Mouse (Mus musculus) 416B (cell line): Measurements from ENCODE around the gene Dchs1.
"Not testable (repeated sequence)": the region's sequence is repeated elsewhere in the genome, so short reads cannot be mapped to it uniquely, and the experiment has no call there.

Experiments
- DNase-seq: peaks from one replicate; pipeline ENCODE4 v3.0.0; 2011; ENCODE audit warnings: low read depth

The Dchs1 gene

DNA sequence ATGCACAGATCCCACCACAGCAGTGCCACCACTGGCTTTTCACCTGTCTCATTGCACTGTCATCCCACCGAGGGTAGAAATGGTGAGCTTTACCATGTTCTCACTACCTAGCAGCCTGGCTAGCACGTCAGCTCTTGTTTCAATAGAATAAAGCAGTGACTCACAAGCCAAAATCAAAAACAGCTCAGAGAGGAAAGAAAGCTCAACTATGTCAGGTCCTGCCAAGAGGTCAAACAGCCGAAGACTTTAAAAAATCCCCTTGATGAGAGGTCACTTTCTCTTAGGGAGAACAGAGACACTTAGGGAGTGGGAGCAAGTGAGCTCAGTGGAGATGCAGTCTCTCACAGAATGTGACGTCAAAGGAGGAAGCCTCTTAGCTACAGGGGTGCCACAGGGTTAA, 3.6 kb downstream of the Dchs1 start:
- no peak for DNase-seq

- DNase-seq = peak; percentile 30
Measured at GRCm38 (mm10) chr7:105778553-105779265, 8.7 kb downstream of the Dchs1 start.

DNA sequence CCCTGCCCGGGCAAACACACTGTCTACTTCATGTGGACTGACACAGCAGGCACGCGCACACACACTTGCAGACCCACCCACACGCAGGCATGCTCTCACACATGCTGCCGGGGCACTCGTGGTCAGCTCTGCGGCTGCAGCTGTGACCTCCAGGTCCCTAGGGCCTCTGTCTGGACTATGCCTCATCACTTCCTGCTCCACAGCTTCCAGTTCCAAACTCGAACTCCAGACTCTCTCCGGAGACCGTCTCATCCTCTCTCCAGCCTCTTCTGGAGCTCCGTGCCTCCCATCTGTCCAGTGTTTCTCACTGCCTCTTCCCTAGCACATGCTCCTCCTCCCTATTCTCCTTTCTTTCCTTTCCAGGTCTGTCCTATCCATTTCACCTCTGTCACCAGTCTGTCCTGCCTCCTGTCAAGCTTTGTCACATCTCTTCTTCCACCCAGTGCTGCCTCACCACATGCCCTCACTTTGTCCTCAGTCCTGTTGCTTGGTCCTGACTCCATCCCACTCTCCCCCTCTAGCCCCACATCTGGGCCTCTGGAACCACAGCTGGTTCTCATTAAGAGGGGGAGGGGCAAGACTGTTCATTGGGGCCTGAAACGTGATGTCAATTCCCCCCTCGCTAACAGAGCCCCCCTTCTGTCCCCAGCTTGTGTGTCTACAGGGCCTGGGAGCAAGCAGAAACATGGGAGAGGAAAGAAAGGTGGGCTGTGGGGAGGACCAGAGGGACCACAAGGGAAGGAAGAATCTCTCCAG, 9.5 kb downstream of the Dchs1 start:
- peak; percentile 66 for DNase-seq

- DNase-seq = no peak
Measured at GRCm38 (mm10) chr7:105777316-105777715, 10.1 kb downstream of the Dchs1 start.

- DNase-seq = no peak
Measured at GRCm38 (mm10) chr7:105776026-105776425, 11.4 kb downstream of the Dchs1 start.

DNA sequence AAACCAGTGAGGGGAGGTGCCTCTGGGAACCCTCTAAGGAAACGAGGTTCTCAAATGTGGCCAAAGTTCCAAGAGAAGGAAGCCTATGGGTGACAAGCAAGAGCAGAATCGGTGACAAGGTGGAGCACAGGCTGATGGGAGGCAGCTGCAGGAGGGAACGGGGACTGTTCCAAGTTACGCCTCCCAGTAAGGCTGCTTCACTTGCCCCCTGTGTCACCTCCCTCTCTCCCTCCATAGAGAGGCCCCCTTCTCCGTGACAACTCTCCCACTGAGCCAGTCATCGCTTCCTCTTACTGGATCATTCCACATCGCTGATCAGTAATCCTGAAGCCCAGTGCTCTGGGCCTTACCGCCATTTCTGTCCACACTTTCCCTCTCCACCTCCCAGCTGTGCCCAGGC, 12.8 kb downstream of the Dchs1 start:
- no peak for DNase-seq

DNA sequence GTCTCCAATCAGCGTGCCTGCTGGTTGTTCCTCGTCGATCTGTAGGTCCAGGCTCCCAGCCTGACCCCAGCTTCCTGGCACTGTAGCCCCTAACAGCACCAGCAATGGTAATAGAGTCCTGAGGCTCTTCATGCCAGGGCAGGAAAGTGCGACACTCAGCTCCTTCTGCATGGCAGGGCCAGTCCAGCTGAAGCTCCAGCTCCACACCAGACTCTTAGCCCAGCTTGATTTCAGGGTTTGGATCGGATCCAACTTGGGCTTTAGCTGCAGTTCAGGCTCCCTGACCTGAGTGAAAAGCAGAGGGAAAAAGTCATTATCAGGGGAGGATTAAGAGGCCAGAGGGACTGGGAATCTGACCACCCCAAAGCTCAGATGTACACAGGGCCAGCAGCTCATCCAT, 14.4 kb downstream of the Dchs1 start:
- no peak for DNase-seq

DNA sequence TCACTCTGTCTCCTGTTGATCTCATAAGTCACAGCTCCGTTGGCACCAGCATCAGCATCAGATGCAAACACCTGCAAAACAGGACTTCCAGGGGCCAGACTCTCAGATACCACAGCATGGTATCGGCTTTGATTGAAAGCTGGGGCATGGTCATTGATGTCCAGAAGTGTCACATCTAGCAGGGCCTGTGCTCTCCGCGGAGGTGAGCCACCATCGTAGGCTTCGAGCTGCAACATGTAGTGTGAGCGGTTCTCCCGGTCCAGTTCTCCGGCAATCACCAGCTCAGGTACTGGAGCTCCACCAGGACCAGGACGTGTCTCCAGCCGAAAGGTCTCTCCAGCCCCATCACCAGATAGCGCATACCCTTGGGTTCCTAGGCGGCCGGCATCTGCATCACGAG, 15.1 kb downstream of the Dchs1 start:
- no peak for DNase-seq

DNA sequence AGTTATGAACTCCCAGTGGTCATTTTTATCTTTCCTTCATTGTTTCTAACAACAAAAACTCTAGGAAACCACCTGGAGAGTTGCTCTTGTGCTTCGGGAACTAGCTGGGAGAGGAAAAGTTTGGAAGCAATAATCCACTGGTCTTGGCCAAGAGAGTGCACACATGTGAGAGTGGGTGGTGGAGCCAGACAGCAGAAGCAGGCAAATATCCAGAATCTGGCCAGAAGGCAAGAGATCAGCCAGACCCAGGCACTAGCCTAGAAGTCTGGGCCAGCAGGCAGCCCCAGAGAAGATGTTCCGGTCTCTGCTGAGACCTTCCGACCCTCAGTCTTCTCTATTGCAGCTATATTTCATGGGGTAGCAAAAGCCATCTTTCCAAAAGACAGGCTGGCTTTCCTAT, 17.5 kb downstream of the Dchs1 start:
- DNase-seq = no peak

DNA sequence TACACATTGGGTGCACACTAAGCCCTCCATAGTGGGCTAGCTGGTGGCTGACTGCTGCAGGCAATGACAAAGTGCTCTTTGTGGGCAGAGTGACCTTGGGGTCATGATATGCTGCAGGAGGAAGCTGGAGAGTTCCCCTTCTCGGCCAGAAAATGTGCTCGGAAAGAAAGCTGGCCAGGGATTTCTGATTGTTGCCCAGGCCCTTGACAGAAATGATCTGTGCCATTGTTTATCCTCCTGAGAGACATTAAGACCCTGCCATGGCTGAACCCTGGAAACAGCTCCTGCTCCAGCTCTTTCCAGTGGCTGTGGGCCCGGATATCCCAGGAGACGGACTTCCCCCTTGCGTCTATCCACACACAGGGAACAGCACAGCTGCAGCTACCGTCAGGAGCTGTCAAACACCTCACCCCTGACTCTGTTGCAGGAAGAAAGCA, 19.7 kb downstream of the Dchs1 start:
- DNase-seq = peak; percentile 58

- no peak for DNase-seq
Measured at GRCm38 (mm10) chr7:105764331-105764730, 23.1 kb downstream of the Dchs1 start.

DNA sequence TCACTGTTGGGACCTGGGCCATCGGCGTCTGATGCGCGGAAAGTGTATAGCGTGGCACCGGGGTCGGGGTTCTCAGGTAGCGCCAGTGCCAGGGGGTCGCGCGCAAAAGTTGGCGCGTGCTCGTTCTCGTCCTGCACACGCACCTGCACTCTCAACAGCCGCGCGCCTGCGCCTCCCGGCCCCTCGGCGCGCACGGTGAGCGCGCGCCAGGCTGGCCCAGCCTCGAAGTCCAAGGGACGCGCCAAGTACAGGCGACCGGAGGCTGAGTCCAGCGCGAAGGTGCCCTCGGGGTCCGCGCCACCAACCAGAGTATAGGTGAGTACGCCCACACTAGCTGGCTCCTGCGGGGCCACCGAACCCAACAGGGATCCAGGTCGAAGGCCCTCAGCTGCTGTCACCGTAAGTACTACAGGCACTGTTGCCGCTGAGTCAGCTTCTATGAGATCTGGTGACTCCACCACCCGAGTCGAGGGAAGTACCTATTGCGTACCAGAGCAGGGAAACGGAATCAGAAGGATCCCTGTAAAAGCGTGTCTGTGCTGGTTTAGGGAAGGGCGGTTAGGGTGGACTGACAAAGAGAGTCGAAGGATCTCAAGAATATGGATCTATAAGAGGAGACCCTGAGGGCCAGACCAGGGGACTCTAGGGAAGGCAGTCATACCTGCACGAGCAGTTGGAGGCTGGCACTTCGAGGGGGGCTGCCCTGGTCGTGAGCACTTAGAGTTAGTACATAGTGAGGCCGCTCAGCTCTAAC, 24.8 kb downstream of the Dchs1 start:
- no peak for DNase-seq

GRCm38 (mm10) chr7:105761813-105762484, 25.5 kb downstream of the Dchs1 start:
- DNase-seq = no peak

DNA sequence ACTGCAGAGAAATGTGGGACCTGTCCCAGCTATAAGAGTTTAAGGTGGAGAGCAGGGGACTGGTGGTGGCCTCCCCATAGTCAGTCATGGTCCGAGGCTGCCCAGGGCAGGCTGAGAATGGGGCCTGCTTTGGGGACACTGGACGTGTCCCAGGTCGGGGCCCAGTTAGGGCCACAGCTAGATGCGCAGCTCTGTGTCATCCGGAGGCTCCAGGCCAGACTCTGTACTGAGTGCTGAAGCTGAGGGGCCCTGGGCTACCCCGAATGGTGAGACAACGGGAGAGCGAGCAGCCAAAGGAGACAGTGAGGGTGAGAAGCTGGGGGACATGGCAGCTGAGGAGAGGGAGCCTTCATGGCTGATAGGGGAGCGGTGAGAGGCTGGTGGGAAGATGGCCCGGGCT, 34.2 kb downstream of the Dchs1 start:
- DNase-seq = no peak

DNA sequence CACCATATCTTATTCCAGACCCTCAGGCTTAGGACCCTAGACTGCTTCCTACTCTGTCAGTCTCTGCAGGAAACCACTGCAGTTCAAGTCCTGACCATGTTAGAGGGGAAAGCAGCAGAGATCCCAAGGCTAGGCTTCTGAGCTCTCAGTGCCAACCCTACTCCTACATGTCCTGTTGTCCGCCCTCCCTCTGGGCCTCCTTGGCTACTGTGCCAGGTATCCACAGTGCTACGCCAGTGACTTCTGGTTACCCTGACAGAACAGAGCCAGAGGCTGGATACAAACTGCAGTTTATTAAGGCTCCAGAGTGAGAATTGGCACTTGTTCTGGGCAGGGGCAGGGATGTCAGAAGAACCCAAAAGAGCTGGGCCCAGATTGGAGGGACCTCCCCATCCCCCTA, 34.7 kb downstream of the Dchs1 start:
- no peak for DNase-seq

GRCm38 (mm10) chr7:105751491-105752433, 35.7 kb downstream of the Dchs1 start, which contains the start of gene Tpp1:
TSS of gene Tpp1 (minus strand) at chr7:105752235.
- DNase-seq = peak; percentile 94

DNA sequence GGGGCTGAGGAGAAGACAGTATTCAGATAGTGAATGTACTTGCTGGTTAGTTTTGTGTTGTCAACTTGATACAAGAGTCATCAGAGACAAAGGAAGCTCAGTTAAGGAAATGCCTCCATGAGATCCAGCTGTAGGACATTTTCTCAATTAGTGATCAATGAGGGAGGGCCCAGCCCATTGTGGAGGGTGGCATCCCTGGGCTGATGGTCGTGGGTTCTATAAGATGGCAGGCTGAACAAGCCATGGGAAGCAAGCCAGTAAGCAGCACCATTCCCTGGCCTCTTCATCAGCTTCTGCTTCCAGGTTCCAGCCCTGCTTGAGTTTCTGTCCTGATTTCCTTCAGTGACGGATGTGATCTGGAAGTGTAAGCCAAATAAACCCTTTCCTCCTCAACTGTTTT, 39.7 kb downstream of the Dchs1 start:
- no peak for DNase-seq

GRCm38 (mm10) chr7:105743926-105744590, 43.4 kb downstream of the Dchs1 start, which contains the start of gene Taf10:
TSS of gene Taf10 (minus strand) at chr7:105744361.
- peak; percentile 94 for DNase-seq

- DNase-seq = not testable (repeated sequence)
Measured at GRCm38 (mm10) chr7:105743246-105743925, 44.1 kb downstream of the Dchs1 start.
